Mouse (Mus musculus): ENCODE data around the gene Sstr3. TPM values are rescaled to one million over a fixed set of nuclear protein-coding genes. Genes with fewer than 3 reads are reported as not detected.

The Sstr3 gene
- polyA plus RNA-seq, 1 experiment from 2014 or later: 0.64 TPM

DNA sequence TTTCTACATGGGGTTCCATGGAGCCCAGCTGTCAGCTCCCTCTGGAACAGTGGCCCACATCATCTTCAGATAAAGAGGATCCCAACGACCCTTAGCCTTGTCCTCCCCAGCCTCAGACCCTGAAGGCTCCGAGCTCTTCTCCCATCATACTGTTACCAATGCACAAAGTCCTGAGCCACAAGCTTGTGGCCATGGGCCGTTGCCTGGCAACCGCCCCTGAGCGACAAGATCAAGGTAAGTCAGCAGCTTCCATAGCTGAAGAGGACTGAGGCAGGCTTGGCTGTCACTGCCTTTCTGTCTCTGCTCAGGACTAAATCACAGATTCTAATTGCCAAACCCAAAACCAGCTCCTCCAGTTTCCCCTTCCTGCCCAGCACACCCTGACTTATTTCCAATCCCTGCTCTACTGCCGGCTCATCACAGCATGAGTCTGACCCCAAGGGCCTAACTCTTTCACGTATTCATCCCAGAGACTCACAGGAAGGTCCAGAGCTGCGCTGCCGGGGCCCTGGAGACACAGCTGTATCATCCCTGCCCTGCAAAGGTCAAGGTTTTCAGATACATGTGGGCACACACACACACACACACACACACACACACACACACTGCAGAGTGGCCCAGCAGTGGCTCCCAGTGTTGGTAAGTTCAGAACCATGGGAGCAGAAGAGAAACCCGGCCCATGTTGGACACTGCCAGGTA lies 8.6 kb downstream of the Sstr3 start:
- ATAC-seq (ENCODE audit: low FRiP score): no peak
- H3K4me3 ChIP-seq (replicated peaks; ENCODE audit: low read length): no peak overlapping the region
- no peak overlapping the region for H3K4me2 ChIP-seq (replicated peaks)
- H3K9ac ChIP-seq: no peak overlapping the region
- H3K36me3 ChIP-seq (replicated peaks; ENCODE audit: control insufficient read depth, insufficient read depth): no peaks in the 10 kb centered on the region
- WGBS: 42% methylated on average over 10 of the region's 10 CpGs
- no peak overlapping the region for H3K27ac ChIP-seq
- no peak for DNase-seq (ENCODE audit: low spot score)
- H3K4me1 ChIP-seq (replicated peaks; ENCODE audit: control insufficient read depth, insufficient read depth, low read length): peaks cover 8% of the 10 kb centered on the region
- no peaks in the 10 kb centered on the region for H3K9me3 ChIP-seq (ENCODE audit: control insufficient read depth, low read length)
- no peaks in the 10 kb centered on the region for H3K27me3 ChIP-seq (ENCODE audit: control insufficient read depth, insufficient read depth, low read length)

DNA sequence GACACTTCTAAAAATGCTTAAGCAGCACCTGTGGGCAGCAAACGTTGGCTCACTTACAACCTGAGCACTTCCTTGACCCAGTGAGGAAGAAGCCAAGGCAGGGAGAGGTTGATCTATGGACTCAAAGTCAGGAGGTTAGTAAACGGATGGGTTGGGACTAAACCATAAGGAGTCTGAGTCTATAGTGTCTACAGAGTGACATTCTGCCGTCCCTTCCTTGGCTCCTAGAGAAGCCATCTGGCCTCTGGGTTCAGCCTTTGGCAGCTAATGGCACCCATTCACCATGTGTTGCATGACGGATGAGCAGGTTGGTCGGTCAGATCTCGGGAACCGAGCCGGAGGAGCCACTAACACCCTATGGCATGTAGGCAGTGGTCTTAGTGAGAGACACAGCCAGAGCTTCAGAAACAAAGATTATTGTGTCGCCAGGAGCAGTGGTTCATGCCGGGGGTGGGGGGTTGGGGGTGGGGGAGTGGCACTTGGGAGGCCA lies 11.1 kb downstream of the Sstr3 start:
- H3K9ac ChIP-seq: no peak overlapping the region
- no peaks in the 10 kb centered on the region for H3K36me3 ChIP-seq (replicated peaks; ENCODE audit: control insufficient read depth, insufficient read depth)
- H3K9me3 ChIP-seq (ENCODE audit: control insufficient read depth, low read length): no peaks in the 10 kb centered on the region
- no peaks in the 10 kb centered on the region for H3K27me3 ChIP-seq (ENCODE audit: control insufficient read depth, insufficient read depth, low read length)
- 70% methylated on average over 10 of the region's 10 CpGs for WGBS
- no peak overlapping the region for H3K4me3 ChIP-seq (replicated peaks; ENCODE audit: low read length)
- DNase-seq (ENCODE audit: low spot score) (no peak), ATAC-seq (ENCODE audit: low FRiP score) (no peak)
- H3K27ac ChIP-seq: no peak overlapping the region
- H3K4me2 ChIP-seq (replicated peaks): no peak overlapping the region
- H3K4me1 ChIP-seq (replicated peaks; ENCODE audit: control insufficient read depth, insufficient read depth, low read length): peaks cover 25% of the 10 kb centered on the region

DNA sequence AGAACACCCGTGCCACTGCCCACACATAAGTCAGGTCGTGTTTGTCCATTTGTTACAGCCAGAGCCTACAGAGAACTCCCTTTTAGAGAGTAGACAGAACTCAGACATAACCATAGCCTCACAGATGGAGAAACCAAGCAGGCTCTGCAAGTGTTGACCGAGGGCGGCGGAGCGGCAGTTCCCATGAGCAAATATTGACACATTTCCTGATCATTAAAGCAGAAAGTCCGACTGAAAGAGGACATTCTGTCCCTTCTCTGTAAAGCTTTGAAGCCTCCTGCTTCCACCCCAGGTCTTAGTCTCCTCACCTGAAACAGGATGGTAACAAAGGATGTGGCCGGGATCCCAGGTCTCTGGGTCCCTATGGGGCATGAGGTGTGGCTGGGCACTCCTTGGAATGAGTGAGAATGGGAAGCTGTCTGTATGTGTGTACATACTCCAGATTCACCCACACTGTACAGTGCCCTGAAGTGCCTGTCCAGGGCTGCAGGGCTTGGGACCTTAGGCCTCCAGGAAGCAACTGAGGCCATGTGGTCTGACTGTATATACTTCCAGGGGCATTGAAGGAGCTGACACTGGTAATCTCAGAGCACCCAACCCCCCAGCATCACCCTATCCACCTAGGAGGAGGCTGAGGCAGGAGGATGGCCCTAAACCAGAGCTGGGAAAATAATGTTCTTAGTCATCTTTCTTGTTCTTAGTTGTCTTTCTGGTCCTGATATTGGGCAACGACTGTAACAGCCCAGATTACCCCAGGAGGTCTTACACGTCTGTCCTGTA lies 11.7 kb downstream of the Sstr3 start:
- WGBS: 76% methylated on average over 10 of the region's 10 CpGs
- no peak overlapping the region for H3K4me2 ChIP-seq (replicated peaks)
- 0 out of 2 replicates have a peak overlapping the region, but pooled peaks have one; percentile 2 for H3K9ac ChIP-seq
- ATAC-seq (ENCODE audit: low FRiP score) (no peak), DNase-seq (ENCODE audit: low spot score) (no peak)
- no peaks in the 10 kb centered on the region for H3K27me3 ChIP-seq (ENCODE audit: control insufficient read depth, insufficient read depth, low read length)
- no peaks in the 10 kb centered on the region for H3K36me3 ChIP-seq (replicated peaks; ENCODE audit: control insufficient read depth, insufficient read depth)
- H3K9me3 ChIP-seq (ENCODE audit: control insufficient read depth, low read length): no peaks in the 10 kb centered on the region
- H3K4me3 ChIP-seq (replicated peaks; ENCODE audit: low read length): no peak overlapping the region
- H3K4me1 ChIP-seq (replicated peaks; ENCODE audit: control insufficient read depth, insufficient read depth, low read length): peaks cover 26% of the 10 kb centered on the region
- H3K27ac ChIP-seq: 0 out of 2 replicates have a peak overlapping the region, but pooled peaks have one; percentile 4

DNA sequence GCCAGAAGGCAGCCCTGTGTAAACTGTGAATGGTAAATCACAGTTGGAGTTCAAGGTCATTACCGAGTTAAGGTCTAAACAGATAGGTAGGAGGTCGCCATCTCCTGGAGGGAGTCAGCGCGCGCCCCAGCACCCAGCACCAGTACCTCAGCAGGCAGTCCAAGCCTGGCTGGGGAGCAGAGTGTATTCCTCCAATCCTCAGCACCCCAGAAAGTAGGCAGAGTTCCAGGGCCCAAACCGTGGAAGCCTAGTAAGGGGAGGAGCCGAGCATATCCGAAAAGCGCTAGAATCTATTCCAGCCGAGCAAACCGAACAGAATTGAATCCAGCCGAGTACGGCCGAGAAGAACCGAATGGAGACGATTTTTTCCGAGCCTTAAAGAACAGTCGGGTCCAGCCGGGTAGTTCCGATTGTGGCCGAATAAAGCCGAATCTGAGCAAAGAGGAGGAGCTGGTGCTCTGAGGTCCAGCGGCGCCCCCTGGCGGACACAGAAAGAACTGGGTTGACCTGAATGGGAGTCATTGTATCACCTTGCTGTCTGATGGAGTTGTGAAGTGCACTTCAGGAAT lies 12.5 kb downstream of the Sstr3 start:
- peak overlapping the region; percentile 24 for H3K4me3 ChIP-seq (replicated peaks; ENCODE audit: low read length)
- H3K36me3 ChIP-seq (replicated peaks; ENCODE audit: control insufficient read depth, insufficient read depth): no peaks in the 10 kb centered on the region
- peak overlapping the region; percentile 78 for H3K27ac ChIP-seq
- H3K9ac ChIP-seq: peak overlapping the region; percentile 64
- peaks cover 26% of the 10 kb centered on the region for H3K4me1 ChIP-seq (replicated peaks; ENCODE audit: control insufficient read depth, insufficient read depth, low read length)
- H3K4me2 ChIP-seq (replicated peaks): peak overlapping the region; percentile 51
- ATAC-seq (ENCODE audit: low FRiP score) (peak; percentile 87), DNase-seq (ENCODE audit: low spot score) (peak; percentile 100)
- under 1% methylated on average over 25 of the region's 25 CpGs for WGBS
- no peaks in the 10 kb centered on the region for H3K9me3 ChIP-seq (ENCODE audit: control insufficient read depth, low read length)
- no peaks in the 10 kb centered on the region for H3K27me3 ChIP-seq (ENCODE audit: control insufficient read depth, insufficient read depth, low read length)

DNA sequence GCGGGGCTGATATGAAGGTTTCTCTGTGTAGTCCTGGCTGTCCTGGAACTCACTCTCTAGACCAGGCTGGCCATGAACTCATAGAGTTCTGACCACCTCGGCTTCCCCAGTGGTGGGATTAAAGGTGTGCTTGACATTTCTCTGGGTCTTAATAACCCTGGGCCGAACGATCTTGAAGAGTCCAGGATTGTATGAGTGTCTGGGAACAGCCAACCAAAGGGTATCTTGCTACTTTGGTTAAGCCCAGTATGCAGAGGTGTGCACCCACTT lies 13.1 kb downstream of the Sstr3 start:
- ATAC-seq (ENCODE audit: low FRiP score): 0 out of 2 replicates have a peak, but pooled peaks have one; percentile 4
- no peaks in the 10 kb centered on the region for H3K36me3 ChIP-seq (replicated peaks; ENCODE audit: control insufficient read depth, insufficient read depth)
- H3K4me1 ChIP-seq (replicated peaks; ENCODE audit: control insufficient read depth, insufficient read depth, low read length): peaks cover 26% of the 10 kb centered on the region
- H3K9ac ChIP-seq: peak overlapping the region; percentile 64
- no peaks in the 10 kb centered on the region for H3K9me3 ChIP-seq (ENCODE audit: control insufficient read depth, low read length)
- H3K27ac ChIP-seq: peak overlapping the region; percentile 78
- WGBS: 75% methylated on average over 4 of the region's 4 CpGs
- no peaks in the 10 kb centered on the region for H3K27me3 ChIP-seq (ENCODE audit: control insufficient read depth, insufficient read depth, low read length)
- H3K4me3 ChIP-seq (replicated peaks; ENCODE audit: low read length): no peak overlapping the region
- DNase-seq (ENCODE audit: low spot score): no peak
- peak overlapping the region; percentile 51 for H3K4me2 ChIP-seq (replicated peaks)

DNA sequence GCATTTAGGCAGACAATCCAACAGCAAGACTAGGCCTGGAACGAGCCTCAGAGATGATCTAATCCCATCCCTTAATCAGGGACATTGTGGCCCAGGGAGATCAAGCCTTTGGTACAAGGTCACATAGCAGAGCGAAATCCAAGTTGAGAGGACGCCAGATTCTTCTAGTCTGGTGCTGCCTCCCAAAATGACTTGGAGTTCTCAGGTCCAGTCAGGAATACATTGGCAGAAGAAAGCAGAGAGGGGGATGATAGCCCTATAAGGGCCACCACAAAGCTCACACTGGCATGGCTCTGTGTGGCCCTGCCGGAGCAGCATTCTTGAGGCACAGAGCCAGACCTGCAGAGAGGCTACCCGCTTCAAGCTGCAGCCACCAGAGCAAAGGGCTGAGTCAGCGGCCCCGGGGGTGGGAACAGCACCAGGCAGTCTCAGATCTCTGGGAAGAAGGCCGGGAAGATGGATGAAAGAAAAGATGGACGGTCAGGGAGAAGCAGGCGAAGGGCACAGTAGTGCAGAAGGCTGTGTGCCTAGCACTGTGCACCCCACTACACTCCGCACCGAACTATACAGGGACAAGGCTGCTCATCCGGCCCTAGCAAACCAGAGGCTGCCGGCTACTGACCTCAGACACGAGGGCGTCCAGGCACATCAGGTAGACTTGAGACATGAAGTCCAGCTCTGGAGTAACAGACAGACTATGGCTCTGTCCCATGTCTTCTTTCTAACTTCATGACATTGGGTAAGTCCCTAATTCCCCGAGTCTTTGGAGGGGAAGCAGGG lies 13.6 kb downstream of the Sstr3 start, which contains the start of gene C1qtnf6:
C1qtnf6 (minus strand) TSS at position 746 of the 780 bp plus-strand sequence.
- Histone ChIP-seq H3K27me3 (ENCODE audit: control insufficient read depth, insufficient read depth, low read length) (no peaks in the 10 kb centered on the region), H3K4me2 (replicated peaks) (peak within 1 kb of the TSS; percentile 51), H3K4me3 (replicated peaks; ENCODE audit: low read length) (peak within 1 kb of the TSS; percentile 24), H3K36me3 (replicated peaks; ENCODE audit: control insufficient read depth, insufficient read depth) (no peaks in the 10 kb centered on the region), H3K9me3 (ENCODE audit: control insufficient read depth, low read length) (no peaks in the 10 kb centered on the region), H3K4me1 (replicated peaks; ENCODE audit: control insufficient read depth, insufficient read depth, low read length) (peaks cover 26% of the 10 kb centered on the region), H3K27ac (peak within 1 kb of the TSS; percentile 78), H3K9ac (peak within 1 kb of the TSS; percentile 64)
- ATAC-seq (ENCODE audit: low FRiP score) (no peak), DNase-seq (ENCODE audit: low spot score) (no peak)
- 68% methylated on average over 17 of the region's 17 CpGs for WGBS

DNA sequence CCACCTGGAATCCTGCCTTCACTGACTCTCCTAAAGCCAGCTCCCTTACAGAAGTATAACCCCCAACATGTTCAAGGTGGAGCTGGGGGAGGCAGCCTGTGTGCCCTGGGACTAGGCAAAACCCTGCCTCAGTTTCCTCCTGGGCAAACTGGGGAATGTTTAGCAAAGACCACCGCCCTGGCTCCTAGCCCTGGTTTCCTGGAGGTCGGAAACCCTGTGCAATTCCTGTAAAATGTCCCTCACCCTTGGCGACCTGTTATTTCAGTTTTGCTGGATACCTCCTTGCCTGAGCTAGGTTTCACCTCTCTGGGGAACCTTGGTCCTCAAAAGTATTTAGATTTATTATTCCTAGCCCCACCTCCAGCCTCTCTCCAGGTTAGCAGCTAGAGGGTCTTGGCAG lies 14.3 kb downstream of the Sstr3 start:
- Histone ChIP-seq H3K9me3 (ENCODE audit: control insufficient read depth, low read length) (no peaks in the 10 kb centered on the region), H3K27ac (no peak overlapping the region), H3K4me2 (replicated peaks) (no peak overlapping the region), H3K4me1 (replicated peaks; ENCODE audit: control insufficient read depth, insufficient read depth, low read length) (peaks cover 26% of the 10 kb centered on the region), H3K36me3 (replicated peaks; ENCODE audit: control insufficient read depth, insufficient read depth) (no peaks in the 10 kb centered on the region), H3K4me3 (replicated peaks; ENCODE audit: low read length) (no peak overlapping the region), H3K27me3 (ENCODE audit: control insufficient read depth, insufficient read depth, low read length) (no peaks in the 10 kb centered on the region), H3K9ac (peak overlapping the region; percentile 31; the same call in 1 of the 2 replicates)
- 77% methylated on average over 3 of the region's 3 CpGs for WGBS
- DNase-seq (ENCODE audit: low spot score) (no peak), ATAC-seq (ENCODE audit: low FRiP score) (no peak)

DNA sequence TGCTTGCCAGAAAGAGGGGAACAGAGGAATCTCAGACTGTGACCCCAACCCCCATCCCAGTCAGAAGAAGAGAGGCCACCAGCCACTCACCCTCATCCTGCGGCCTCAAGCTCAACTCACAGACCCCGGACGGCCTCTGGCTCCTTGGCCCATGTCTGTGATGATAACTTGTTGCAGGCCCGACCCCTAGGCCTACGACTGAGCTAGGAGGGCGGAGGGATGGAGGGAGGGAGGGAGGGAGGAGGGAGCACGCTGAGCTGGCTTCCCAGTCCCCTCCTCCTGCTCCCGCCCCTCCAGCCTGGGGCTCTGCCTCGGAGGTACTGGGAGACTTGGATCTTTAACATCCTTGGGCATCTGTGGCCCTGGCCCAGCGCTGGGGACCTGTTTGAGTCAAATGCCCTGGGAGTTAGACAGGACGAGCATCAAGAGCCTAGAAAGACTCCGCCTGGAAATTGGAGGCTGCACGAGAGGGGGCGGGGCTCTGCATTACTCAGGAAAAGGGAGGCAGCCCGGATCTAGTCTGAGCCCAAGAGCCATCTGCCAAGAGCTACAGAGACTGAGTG lies 15.0 kb downstream of the Sstr3 start:
- ATAC-seq (ENCODE audit: low FRiP score) (0 out of 2 replicates have a peak, but pooled peaks have one; percentile 15), DNase-seq (ENCODE audit: low spot score) (no peak)
- WGBS: 2% methylated on average over 15 of the region's 15 CpGs
- H3K4me3 ChIP-seq (replicated peaks; ENCODE audit: low read length): peak overlapping the region; percentile 21
- peak overlapping the region; percentile 42 for H3K4me2 ChIP-seq (replicated peaks)
- peak overlapping the region; percentile 31 for H3K9ac ChIP-seq
- H3K9me3 ChIP-seq (ENCODE audit: control insufficient read depth, low read length): no peaks in the 10 kb centered on the region
- peaks cover 26% of the 10 kb centered on the region for H3K4me1 ChIP-seq (replicated peaks; ENCODE audit: control insufficient read depth, insufficient read depth, low read length)
- no peaks in the 10 kb centered on the region for H3K36me3 ChIP-seq (replicated peaks; ENCODE audit: control insufficient read depth, insufficient read depth)
- no peaks in the 10 kb centered on the region for H3K27me3 ChIP-seq (ENCODE audit: control insufficient read depth, insufficient read depth, low read length)
- no peak overlapping the region; the same call in 1 of the 2 replicates for H3K27ac ChIP-seq

Measured in hindbrain, embryonic 14.5 days (tissue).